Mouse (Mus musculus): ENCODE data around the gene Sec24c. TPM values are rescaled to one million over a fixed set of nuclear protein-coding genes. Genes with fewer than 3 reads are reported as not detected.

The Sec24c gene
- polyA plus RNA-seq, 1 experiment from 2014 or later: 117 TPM

DNA sequence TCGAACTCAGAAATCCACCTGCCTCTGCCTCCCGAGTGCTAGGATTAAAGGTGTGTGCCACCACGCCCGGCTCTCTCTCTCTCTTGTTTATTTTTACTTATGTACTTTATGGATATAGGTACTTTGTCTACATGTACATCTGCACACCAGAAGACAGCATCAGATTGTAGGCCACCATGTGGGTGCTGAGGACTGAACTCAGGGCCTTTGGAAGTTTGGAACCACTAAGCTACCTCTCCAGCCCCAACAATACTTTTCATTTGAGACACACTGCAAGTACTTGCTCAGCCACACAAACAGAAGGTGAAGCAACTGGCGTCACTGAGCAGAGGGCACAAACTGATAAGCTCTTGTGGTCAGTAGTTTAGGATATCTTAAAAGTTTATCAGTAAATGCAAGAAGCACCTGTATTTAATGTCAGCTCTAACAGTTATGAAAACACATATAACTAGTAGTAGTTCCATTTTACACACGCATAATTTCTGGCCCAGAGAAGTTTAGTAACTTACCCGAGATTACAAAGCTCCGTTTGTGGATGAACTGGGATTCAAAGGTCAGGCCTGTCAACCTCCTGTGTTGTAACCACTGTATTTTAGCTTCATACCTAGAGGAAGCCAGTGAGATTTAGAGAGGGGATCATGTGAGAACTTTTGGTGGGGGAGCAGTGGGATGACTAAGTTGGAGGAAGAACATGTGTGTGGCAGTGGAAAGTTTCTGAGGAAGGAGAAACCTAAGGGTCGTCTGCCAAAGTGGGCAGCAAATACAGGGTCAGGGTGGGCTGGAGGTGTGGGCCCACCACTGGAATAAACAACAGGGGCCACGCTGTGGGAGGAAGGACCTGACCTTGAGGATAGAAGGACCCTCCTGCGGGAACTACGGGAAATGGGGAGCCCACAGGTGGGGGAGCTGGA, 59.2 kb downstream of the Sec24c start:
- no peaks in the 10 kb centered on the region for H3K27me3 ChIP-seq (replicated peaks; ENCODE audit: low read depth, poor library complexity, severe bottlenecking)
- peaks cover 73% of the 10 kb centered on the region for H3K36me3 ChIP-seq (replicated peaks)
- WGBS: 51% methylated on average over 12 of the region's 12 CpGs
- peaks cover 27% of the 10 kb centered on the region for H3K4me1 ChIP-seq
- H3K9me3 ChIP-seq: no peaks in the 10 kb centered on the region
- H3K27ac ChIP-seq (replicated peaks): peak overlapping the region; percentile 97
- no peak for DNase-seq (ENCODE audit: low spot score)
- peak overlapping the region; percentile 96 for H3K4me3 ChIP-seq

- Histone ChIP-seq H3K27ac (replicated peaks) (peak within 1 kb of the TSS; percentile 97), H3K4me1 (peaks cover 27% of the 10 kb centered on the region), H3K27me3 (replicated peaks; ENCODE audit: low read depth, poor library complexity, severe bottlenecking) (no peaks in the 10 kb centered on the region), H3K9me3 (no peaks in the 10 kb centered on the region), H3K4me3 (peak within 1 kb of the TSS; percentile 96), H3K36me3 (replicated peaks) (peaks cover 73% of the 10 kb centered on the region)
- under 1% methylated on average over 81 of the region's 81 CpGs for WGBS
- DNase-seq (ENCODE audit: low spot score): peak; percentile 93
Measured at GRCm38 (mm10) chr14:20733952-20734774, 60.1 kb downstream of the Sec24c start, which contains the start of gene Ndst2. Gene Ndst2 (minus strand): TSS chr14:20734562.

- WGBS: 76% methylated on average over 2 of the region's 2 CpGs
- H3K9me3 ChIP-seq: no peaks in the 10 kb centered on the region
- peak overlapping the region; percentile 96; the same call in 1 of the 2 replicates for H3K4me3 ChIP-seq
- peaks cover 28% of the 10 kb centered on the region for H3K4me1 ChIP-seq
- peaks cover 73% of the 10 kb centered on the region for H3K36me3 ChIP-seq (replicated peaks)
- no peak for DNase-seq (ENCODE audit: low spot score)
- H3K27me3 ChIP-seq (replicated peaks; ENCODE audit: low read depth, poor library complexity, severe bottlenecking): no peaks in the 10 kb centered on the region
- H3K27ac ChIP-seq (replicated peaks): peak overlapping the region; percentile 97
Measured at GRCm38 (mm10) chr14:20735052-20735451, 60.9 kb downstream of the Sec24c start.

DNA sequence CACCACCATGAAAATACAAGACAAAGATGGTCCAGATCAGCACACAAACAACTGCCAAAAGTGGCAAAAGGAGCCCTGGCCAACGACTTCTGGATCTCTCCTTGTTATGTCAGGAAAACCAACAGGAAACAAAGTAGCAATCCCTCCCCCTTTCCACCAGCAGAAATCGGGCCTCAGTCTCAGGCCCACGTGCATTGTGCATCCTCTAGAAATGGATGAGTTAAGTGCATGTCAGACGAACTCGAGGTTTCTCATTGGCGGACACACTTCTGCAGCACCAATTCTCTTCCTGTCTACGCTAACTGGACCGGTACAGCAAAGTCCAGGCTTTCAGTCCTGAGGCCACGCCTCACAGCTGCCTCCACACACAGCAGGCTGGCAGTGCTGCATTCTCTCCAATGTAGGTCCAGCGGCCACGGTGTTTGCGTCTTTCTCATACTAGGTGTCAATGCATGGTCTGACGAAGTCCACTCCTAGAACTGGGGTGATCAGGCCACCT, 61.8 kb downstream of the Sec24c start:
- peaks cover 35% of the 10 kb centered on the region for H3K4me1 ChIP-seq
- H3K4me3 ChIP-seq: no peak overlapping the region
- WGBS: 89% methylated on average over 13 of the region's 13 CpGs
- peaks cover 73% of the 10 kb centered on the region for H3K36me3 ChIP-seq (replicated peaks)
- H3K27me3 ChIP-seq (replicated peaks; ENCODE audit: low read depth, poor library complexity, severe bottlenecking): no peaks in the 10 kb centered on the region
- no peak overlapping the region for H3K27ac ChIP-seq (replicated peaks)
- DNase-seq (ENCODE audit: low spot score): no peak
- no peaks in the 10 kb centered on the region for H3K9me3 ChIP-seq

DNA sequence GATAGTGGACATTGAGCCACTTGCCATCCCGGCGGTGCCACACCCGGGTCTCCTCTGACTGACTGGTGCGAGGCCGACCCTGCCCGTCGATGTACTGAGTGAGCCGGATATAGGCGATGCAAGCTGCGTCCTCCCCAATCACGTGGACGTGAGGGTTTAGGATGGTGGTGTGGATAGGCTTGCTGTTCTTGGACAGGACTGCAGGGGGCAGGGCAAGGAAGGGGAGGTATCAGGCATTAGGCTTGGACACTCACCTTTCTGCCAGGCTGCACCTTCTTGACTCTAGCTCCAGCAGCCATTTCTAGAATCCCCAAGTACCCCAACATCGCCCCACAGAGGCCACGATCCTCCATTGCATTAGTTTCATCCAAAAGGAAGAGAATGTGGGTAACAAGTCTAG, 63.2 kb downstream of the Sec24c start:
- no peaks in the 10 kb centered on the region for H3K27me3 ChIP-seq (replicated peaks; ENCODE audit: low read depth, poor library complexity, severe bottlenecking)
- DNase-seq (ENCODE audit: low spot score): peak; percentile 65
- H3K36me3 ChIP-seq (replicated peaks): peaks cover 73% of the 10 kb centered on the region
- 42% methylated on average over 14 of the region's 14 CpGs for WGBS
- no peaks in the 10 kb centered on the region for H3K9me3 ChIP-seq
- peaks cover 44% of the 10 kb centered on the region for H3K4me1 ChIP-seq
- H3K27ac ChIP-seq (replicated peaks): no peak overlapping the region
- H3K4me3 ChIP-seq: no peak overlapping the region

GRCm38 (mm10) chr14:20738511-20738910, 64.4 kb downstream of the Sec24c start:
- H3K36me3 ChIP-seq (replicated peaks): peaks cover 77% of the 10 kb centered on the region
- DNase-seq (ENCODE audit: low spot score): no peak
- H3K9me3 ChIP-seq: no peaks in the 10 kb centered on the region
- H3K4me3 ChIP-seq: no peak overlapping the region
- H3K27me3 ChIP-seq (replicated peaks; ENCODE audit: low read depth, poor library complexity, severe bottlenecking): no peaks in the 10 kb centered on the region
- H3K27ac ChIP-seq (replicated peaks): no peak overlapping the region
- 90% methylated on average over 8 of the region's 8 CpGs for WGBS
- H3K4me1 ChIP-seq: peaks cover 38% of the 10 kb centered on the region

GRCm38 (mm10) chr14:20741301-20741700, 67.2 kb downstream of the Sec24c start:
- H3K9me3 ChIP-seq: no peaks in the 10 kb centered on the region
- 88% methylated on average over 9 of the region's 9 CpGs for WGBS
- no peak for DNase-seq (ENCODE audit: low spot score)
- no peak overlapping the region for H3K27ac ChIP-seq (replicated peaks)
- H3K4me1 ChIP-seq: peaks cover 23% of the 10 kb centered on the region
- no peak overlapping the region for H3K4me3 ChIP-seq
- peaks cover 93% of the 10 kb centered on the region for H3K36me3 ChIP-seq (replicated peaks)
- H3K27me3 ChIP-seq (replicated peaks; ENCODE audit: low read depth, poor library complexity, severe bottlenecking): no peaks in the 10 kb centered on the region

DNA sequence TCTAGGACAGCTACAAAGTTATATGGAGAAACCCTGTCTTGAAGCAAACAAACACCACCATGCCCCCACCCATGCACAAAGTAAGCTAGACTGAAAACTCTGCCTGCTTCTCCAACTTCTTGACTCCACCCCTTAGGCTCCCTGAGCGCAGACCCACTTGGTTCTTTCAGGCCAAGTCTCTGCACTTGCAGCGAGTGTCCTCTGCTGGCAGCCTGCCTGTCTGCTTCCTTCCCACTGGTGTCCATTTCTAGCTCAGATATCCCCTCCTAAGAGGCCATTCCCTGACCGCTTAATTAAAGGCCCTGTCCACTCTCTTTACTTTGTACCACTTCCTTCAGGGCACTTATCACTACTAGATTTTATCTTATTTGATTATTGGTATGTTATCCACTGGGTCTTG, 69.5 kb downstream of the Sec24c start:
- DNase-seq (ENCODE audit: low spot score): no peak
- Histone ChIP-seq H3K27ac (replicated peaks) (no peak overlapping the region), H3K36me3 (replicated peaks) (peaks cover 88% of the 10 kb centered on the region), H3K9me3 (no peaks in the 10 kb centered on the region), H3K4me3 (no peak overlapping the region), H3K27me3 (replicated peaks; ENCODE audit: low read depth, poor library complexity, severe bottlenecking) (no peaks in the 10 kb centered on the region), H3K4me1 (peaks cover 17% of the 10 kb centered on the region)
- WGBS: 89% methylated on average over 3 of the region's 3 CpGs

Small RNA genes lying within 50 kb of the gene (microRNA-seq; reads per million reads assigned to microRNA genes)
- gene Mir6946: 1.5 reads per million

Other genes with a start within 250 kb of the Sec24c start
- 0.47 and 1.1 TPM in 2 replicates for gene Cfap70, start 222.1 kb upstream of the Sec24c start, polyA plus RNA-seq (2016; fragmentation: Nextera tagmentation; extraction: Ambion mirVana)
- 22.7 and 27.0 TPM in 2 replicates for gene Anxa7, start 194.2 kb upstream of the Sec24c start, polyA plus RNA-seq (2016; fragmentation: Nextera tagmentation; extraction: Ambion mirVana)
- gene Mss51, start 177.4 kb upstream of the Sec24c start, polyA plus RNA-seq (2016; fragmentation: Nextera tagmentation; extraction: Ambion mirVana): 0.67 and 1.3 TPM in 2 replicates
- gene Ppp3cb, start 127.7 kb upstream of the Sec24c start, polyA plus RNA-seq (2016; fragmentation: Nextera tagmentation; extraction: Ambion mirVana): 43.4 and 46.3 TPM in 2 replicates
- 13.4 and 15.2 TPM in 2 replicates for gene Usp54, start 33.2 kb upstream of the Sec24c start, polyA plus RNA-seq (2016; fragmentation: Nextera tagmentation; extraction: Ambion mirVana)
- gene Myoz1, start 17.8 kb upstream of the Sec24c start, polyA plus RNA-seq (2016; fragmentation: Nextera tagmentation; extraction: Ambion mirVana): 0.26 and 0.71 TPM in 2 replicates
- 0.50 and 0.54 TPM in 2 replicates for gene Synpo2l, start 6.0 kb upstream of the Sec24c start, polyA plus RNA-seq (2016; fragmentation: Nextera tagmentation; extraction: Ambion mirVana)
- gene Fut11, start 20.7 kb downstream of the Sec24c start, polyA plus RNA-seq (2016; fragmentation: Nextera tagmentation; extraction: Ambion mirVana): 20.2 and 20.9 TPM in 2 replicates
- gene Chchd1, start 28.7 kb downstream of the Sec24c start, polyA plus RNA-seq (2016; fragmentation: Nextera tagmentation; extraction: Ambion mirVana): 253 and 263 TPM in 2 replicates
- 34.2 and 36.3 TPM in 2 replicates for gene Zswim8, start 33.2 kb downstream of the Sec24c start, polyA plus RNA-seq (2016; fragmentation: Nextera tagmentation; extraction: Ambion mirVana)
- 24.4 and 25.6 TPM in 2 replicates for gene Ndst2, start 60.3 kb downstream of the Sec24c start, polyA plus RNA-seq (2016; fragmentation: Nextera tagmentation; extraction: Ambion mirVana)
- 43.9 and 50.6 TPM in 2 replicates for gene Camk2g, start 119.8 kb downstream of the Sec24c start, polyA plus RNA-seq (2016; fragmentation: Nextera tagmentation; extraction: Ambion mirVana)
- gene Plau, start 162.4 kb downstream of the Sec24c start, polyA plus RNA-seq (2016; fragmentation: Nextera tagmentation; extraction: Ambion mirVana): 0.67 and 1.0 TPM in 2 replicates

Data from embryonic facial prominence, embryonic 10.5 days (tissue).